Mouse (Mus musculus): ENCODE data around the gene Camk2d.

The Camk2d gene

DNA sequence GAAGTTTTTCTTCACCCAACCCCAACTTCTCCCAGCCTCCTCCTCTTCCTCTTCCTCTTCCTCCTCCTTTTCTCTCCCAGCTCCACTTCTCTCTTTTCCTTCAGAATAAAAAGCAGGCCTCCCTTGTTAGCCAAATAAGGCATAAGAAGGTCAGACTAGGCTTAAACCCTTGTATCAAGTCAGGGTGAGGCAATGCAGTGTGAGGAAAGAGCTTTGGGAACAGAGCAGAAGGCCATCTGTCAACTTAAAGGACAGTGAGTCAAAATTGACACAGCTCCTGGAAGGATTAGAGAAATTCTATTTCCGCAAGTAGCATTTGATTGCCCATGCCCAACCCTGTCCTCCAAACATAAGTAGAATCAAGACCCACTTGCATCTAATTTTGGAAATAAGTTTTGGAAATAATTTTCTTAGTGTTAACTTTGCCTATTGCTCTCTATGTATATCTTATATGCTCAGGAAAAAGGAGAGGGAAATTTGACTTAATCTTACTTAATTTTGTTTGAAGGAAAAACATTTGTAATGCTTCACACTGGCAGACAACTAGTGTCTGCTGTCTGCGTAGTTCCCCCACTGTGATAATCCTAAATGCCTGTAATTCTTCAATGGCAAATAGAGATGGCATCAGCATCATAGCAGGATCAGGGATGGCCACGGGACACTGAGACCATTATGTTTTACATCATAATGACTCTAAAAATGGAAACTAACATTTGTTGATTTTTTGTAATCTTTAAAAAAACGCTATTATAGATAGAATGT is 16.8 kb downstream of the Camk2d start:
- DNase-seq (ENCODE audit: low spot score in 2 of 2) = no peak

DNA sequence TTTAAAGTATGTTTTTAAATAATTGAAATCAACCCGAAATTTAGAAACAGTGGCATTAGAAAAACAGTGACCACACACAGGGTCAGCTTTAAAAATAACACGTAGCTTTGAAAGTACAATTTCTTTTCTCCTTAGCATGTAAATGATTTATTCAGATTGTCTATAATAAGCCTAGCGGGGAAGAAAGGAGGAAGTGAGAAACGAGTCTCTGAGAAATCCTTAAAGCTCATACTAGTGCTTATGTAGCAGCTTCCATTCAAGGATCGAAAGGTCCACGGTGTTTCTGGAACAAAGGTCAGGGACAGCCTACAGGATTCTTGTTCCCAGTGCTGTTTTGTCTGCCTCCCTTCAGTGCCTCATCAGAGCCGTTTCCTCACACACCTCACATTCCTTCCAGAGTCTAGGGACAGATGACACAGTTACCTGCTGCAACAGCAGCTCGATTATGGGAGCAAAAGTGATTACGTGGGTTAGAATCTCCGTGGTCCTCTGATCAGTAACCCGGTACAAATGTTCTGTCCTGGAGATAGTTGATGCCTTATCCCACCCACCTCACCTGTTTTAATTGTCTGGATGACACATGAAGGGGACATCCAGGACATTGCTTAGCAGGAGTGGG is 17.5 kb downstream of the Camk2d start:
- no peak for DNase-seq (ENCODE audit: low spot score in 2 of 2)

- DNase-seq (ENCODE audit: low spot score in 2 of 2) = no peak
Observed at GRCm38 (mm10) chr3:126615306-126615705, 19.2 kb downstream of the Camk2d start.

DNA sequence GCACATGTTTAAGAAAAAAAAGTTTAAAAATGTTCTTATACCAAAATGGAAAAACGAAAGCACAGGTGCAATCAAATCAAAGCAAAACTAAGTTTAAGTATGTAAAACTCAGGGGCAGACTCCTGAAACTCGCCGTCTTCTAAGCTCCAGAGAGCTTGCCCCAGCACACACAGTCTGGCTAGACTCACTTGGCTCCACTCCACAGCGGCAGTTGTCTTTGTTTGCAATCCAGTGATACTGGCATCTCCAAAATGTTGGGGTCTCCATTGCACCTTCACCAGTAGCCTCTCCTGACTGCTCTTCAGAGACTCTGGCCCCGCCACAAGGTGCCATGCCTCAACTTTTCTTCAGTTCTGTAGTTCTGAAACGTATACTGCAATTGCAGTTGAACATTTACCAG is 24.1 kb downstream of the Camk2d start:
- no peak for DNase-seq (ENCODE audit: low spot score in 2 of 2)

DNA sequence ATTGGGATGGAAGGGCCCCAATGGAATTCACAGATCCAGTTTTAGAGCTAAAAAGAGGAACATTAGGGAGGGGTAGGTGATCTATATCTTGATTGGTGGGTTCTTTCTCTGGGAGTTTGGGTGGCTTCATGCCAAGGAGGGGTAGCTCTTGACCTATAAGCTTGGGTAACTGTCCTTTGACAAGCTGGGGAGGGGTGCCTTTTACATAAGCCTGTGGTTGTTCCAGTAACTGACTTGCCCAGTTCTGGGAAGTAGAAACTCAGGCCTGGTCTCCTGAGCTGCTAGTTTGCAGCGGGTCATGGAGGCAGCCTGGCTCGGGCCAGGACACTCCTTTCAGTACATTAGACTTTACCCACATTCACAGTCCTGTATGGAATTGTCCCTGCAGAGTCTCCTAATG is 26.4 kb downstream of the Camk2d start:
- DNase-seq (ENCODE audit: low spot score in 2 of 2) = no peak

GRCm38 (mm10) chr3:126624994-126625763 is 29.1 kb downstream of the Camk2d start:
- no peak for DNase-seq (ENCODE audit: low spot score in 2 of 2)

- no peak for DNase-seq (ENCODE audit: low spot score in 2 of 2)
Observed at GRCm38 (mm10) chr3:126625764-126626040, 29.6 kb downstream of the Camk2d start.

DNA sequence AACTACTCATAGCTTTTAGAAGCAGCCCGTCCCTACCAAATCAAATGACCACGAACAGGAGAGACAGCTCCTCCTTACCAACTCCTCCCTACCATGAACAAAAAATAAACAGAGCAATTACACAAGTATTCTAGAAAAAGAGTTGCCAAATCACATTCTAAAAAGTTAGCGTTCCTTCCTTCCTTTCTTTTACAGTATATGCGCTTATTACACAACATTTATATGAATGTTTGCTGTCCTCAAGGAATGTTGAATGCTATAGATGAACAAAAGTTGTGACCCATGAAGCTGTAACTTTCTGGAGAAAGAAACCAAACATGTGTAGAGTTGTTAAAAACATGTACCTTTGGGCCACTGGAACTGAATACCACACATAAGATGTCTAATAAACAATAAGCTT is 31.9 kb downstream of the Camk2d start:
- DNase-seq (ENCODE audit: low spot score in 2 of 2) = no peak

- no peak for DNase-seq (ENCODE audit: low spot score in 2 of 2)
Observed at GRCm38 (mm10) chr3:126628380-126628779, 32.3 kb downstream of the Camk2d start.

- no peak for DNase-seq (ENCODE audit: low spot score in 2 of 2)
Observed at GRCm38 (mm10) chr3:126629040-126629439, 32.9 kb downstream of the Camk2d start.

DNA sequence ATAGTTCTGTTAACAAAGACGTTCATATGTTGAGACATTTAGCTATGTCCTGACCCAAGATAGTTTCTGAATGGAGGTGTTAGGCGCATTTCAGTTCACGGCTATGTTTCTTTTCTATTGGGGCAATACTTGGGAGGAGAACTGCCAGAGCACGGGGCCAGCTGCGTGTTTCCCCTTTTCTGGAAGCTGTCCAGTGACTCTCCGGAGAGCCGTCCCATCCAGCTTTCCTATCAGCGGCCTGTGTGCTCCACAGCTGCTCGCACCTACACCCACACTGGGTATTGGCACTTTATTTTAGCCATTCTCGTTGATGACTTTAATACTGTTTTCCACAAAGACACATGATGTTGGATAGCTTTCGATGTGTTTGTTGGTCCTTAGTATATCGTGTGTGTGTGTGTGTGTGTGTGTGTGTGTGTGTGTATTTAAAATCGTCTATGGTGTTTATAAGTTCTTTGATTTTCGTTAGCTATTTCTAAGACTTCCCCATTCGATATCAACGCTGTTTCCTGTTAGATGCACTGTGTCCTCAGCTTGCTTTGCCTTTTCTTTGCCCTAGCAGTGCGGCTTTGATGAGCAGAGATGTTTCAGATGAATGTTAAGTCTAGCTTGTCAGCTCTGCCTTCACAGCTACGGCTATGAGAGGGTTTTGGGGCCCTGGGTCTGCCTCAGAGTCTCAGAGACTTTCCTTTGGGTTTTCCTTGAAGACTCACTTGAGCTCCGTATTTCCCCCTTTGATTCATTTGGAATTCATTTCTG is 34.2 kb downstream of the Camk2d start:
- no peak for DNase-seq (ENCODE audit: low spot score in 2 of 2)

DNA sequence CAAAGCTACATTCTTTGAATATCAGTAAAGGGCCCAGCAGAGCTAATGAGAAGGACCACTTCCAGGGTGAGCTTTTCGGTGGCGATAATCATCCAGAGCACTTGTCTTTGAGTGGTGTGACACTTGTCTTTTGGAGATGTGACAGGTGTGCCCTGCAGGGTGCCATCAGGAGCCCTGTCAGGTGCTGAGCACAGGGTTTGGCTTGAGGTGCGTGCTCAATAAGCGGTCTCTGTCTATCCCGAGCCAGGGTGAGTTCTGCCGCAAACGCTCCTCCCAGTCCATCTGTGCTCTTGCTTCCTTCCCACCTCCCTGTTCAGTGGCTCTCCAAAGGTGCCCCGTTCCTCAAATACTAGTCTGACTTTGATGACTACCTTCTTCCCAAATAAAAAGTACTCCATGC is 35.5 kb downstream of the Camk2d start:
- DNase-seq (ENCODE audit: low spot score in 2 of 2) = no peak

- no peak for DNase-seq (ENCODE audit: low spot score in 2 of 2)
Observed at GRCm38 (mm10) chr3:126632580-126632979, 36.5 kb downstream of the Camk2d start.

DNA sequence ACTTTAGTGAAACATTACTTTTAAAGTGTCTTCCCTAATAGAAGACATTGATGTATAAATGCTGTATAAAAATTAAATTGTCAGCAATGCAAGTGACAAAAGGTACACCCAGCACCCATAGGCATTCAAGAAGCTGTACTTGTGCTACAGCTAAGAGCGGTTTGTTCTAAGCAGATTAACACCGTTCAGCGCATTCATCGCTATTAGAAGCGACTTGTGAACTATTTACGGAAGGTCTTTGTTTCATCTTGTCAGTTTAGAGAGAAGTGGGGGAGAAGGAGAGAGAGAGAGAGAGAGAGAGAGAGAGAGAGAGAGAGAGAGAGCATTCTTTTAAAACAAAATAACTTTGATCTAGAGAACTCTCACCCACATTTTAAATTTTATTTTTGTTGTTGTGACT is 38.1 kb downstream of the Camk2d start:
- DNase-seq (ENCODE audit: low spot score in 2 of 2) = no peak

DNA sequence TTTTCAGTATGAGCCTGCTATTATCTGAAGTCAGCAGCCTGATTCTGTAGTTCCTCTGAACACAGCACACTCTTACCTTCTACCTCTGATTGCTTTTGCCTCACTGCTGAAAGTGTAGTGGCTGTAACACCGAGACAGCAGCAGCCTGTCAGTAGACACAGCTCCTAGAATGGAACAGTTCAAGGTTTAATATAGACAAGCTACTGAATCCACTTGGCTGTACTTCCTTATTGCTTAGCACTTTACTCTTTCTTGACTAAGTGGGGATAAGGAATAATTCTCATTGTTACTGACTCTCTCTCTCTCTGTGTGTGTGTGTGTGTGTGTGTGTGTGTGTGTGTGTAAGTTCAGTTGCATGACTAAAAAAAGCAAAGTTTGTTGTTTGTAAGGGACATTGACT is 42.2 kb downstream of the Camk2d start:
- no peak for DNase-seq (ENCODE audit: low spot score in 2 of 2)

GRCm38 (mm10) chr3:126639098-126639513 is 43.0 kb downstream of the Camk2d start:
- DNase-seq (ENCODE audit: low spot score in 2 of 2) = no peak

DNA sequence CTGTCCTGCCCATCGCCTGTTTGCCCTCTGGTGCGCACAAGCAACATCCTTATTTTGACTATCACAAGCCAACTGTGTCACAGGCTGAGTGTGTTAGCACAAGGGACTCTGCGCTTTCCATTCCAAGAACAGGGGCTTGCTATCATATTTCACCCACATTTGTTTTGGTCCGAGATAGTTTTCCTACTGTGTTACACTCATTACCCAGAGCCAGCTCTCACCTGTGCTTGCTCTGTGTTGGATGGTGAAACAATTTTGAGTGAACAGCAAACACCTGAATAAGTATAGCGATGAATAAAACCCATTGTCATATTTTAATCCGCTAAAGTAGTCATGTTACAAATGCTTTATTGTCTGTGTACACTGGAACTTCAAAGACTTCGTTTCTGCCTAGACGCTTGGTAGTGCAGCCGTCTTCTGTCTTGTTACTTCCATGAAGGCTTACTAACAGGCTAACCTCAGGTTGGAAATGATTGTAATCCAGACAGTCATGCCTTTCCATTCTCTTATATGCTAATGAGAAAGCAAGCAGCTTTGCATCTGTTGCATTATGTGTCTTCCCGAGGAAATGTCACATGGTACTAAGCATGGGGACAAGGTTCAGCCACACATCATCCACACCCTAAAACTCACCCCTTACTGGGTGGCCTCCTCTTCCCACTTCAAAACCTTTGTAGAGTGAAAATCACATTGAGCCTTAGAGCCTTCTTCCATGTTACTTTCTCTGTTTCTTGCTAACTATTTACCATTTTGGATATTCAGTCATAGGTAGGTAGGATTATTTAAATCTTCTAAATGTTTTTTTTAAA is 44.5 kb downstream of the Camk2d start:
- DNase-seq (ENCODE audit: low spot score in 2 of 2) = no peak

GRCm38 (mm10) chr3:126641451-126641850 is 45.3 kb downstream of the Camk2d start:
- no peak for DNase-seq (ENCODE audit: low spot score in 2 of 2)

DNA sequence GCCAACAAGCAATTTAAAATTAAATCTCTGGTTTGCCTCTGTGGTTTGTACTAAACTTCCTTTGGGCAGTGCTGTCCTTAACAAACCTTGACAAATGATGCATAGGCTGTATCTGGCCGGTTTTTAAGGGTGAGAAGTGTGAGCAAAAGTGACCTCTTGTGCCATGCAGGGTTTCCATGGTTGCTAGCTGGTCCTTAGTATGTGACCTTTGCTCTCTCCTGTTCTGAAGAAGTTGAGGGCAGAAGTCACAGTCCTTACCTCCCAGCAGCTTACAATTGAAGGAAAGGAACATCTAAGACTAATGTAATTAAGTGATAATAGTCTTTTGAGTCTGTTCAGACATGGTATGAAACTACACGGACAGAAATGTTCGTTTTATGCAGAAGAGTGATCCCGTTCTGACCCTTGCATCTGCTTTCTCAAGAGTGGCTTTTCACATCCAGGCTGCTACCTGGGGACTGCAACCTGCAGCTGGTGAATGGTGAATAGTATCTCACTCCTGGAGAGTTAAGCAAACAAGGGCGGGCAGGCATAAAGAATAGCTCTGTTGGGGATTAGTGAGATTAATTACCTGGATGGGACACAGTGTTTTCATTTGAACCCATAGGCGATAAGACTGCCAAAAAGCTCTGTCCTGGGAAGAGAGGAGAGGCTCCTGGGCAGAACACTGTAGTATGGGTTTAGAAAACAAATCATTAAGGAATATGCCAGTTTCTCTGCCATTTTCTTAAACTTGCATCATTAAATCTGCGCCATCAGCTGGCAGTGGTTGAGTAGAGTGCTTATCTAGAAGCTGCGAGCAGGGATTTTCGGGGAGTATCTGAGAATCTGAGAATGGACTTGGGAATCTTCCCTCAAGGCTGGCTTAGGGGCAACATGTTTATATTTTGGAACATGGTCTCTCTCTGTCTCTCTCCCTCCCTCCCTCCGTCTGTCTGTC is 47.2 kb downstream of the Camk2d start:
- DNase-seq (ENCODE audit: low spot score in 2 of 2) = no peak

DNA sequence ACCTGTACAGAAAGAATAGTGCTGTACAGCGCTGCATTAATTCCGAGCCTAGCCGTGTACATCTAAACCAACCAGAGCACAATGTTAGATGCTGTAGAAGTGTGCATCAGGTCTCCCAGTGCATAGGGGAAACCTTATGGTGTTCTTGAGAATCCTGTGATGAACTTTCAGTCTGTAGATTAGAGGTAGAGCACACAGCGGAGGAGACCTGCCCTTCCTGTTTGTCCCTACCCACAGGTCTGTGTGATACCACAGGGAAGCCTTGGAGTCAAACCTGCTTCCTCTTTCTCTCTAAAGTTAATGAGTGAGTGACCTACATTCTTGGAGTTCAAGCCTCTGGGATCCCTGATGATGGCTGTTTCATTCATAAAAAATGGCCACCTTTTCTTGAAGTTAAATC is 54.2 kb downstream of the Camk2d start:
- no peak for DNase-seq (ENCODE audit: low spot score in 2 of 2)

Measured in right cerebral cortex, postnatal 36 days (tissue).